Mouse (Mus musculus): ENCODE measurements around the gene Ablim1. TPM values are rescaled to one million over a fixed set of nuclear protein-coding genes. Genes with fewer than 3 reads are reported as not detected.
A peak's percentile ranks its signal among the peaks of the same experiment; 100 is the strongest.

Gene Ablim1
- 35.7 and 38.5 TPM in 2 replicates for polyA plus RNA-seq (2015; fragmentation: Nextera tagmentation; extraction: Ambion mirVana)

DNA sequence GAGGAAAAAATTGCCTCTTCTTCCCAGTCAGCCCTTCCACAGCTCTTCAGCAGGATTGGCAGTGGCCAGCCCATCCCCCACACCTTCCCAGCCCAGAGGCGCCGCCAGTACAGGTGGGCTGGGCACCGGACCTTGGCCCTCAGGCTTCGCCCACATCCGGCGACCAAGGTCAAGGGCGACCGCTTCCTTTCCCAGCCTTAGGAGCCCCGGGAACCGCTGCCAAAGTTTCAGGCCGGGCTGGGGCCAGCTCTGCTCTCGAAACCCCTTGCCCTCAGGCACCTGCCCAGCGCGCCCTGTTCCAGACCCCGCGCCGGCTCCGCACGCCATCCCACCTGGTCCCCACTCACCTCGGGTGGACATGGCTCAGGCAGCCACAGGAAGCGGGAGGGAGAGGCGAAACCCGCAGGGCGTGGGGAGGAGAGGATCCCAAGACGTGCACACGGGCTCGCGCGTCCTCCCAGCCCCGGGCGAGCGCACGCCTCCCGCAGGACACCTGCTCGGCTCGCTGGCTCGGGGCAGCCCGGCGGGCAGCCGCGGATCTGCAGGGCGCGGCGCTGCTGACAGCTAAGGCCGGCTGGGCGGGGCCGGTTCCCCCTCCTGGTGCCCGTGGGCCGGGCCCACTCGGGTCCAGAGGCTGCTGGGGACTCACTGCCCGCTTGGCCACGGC, at the start of gene Ablim1:
Ablim1 (minus strand) TSS at position 574 of the 667 bp plus-strand sequence.
- 2% methylated on average over 52 of the region's 52 CpGs for WGBS
- Histone ChIP-seq H3K4me1 (peaks cover 18% of the 10 kb centered on the region), H3K4me2 (peak within 1 kb of the TSS; percentile 89), H3K27me3 (replicated peaks) (peaks cover 33% of the 10 kb centered on the region), H3K9me3 (no peaks in the 10 kb centered on the region), H3K9ac (peak within 1 kb of the TSS; percentile 91), H3K36me3 (no peaks in the 10 kb centered on the region), H3K27ac (replicated peaks) (peak within 1 kb of the TSS; percentile 68), H3K4me3 (peak within 1 kb of the TSS; percentile 79)
- no peak for ATAC-seq (ENCODE audit: extremely low read depth, insufficient number of reproducible peaks, low FRiP score, low TSS enrichment)

DNA sequence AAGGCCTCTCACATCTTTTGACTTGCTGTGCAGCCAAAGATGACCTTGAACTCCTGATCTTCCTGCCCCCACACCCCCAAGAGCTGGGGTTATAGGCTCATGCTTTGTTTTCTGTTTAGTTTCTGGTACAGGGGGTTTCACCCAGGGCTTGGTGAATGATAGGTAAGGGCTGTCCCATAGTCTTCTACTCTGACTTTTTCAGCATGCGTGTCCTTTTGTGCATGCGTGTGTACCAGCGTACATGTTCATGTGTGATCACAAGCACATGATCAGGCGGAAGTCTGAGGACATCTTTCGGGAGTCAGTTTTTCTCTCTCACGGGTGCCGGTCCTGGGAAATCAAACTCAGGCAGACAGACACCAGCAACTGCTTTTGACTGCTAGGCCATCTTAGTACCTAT, 48.8 kb upstream of the Ablim1 start:
- Histone ChIP-seq H3K27ac (replicated peaks) (peak overlapping the region; percentile 29; the same call in 1 of the 2 replicates), H3K36me3 (peaks cover 7% of the 10 kb centered on the region), H3K9me3 (no peaks in the 10 kb centered on the region), H3K4me3 (peak overlapping the region; percentile 89; the same call in 1 of the 2 replicates), H3K4me1 (peaks cover 85% of the 10 kb centered on the region), H3K9ac (peak overlapping the region; percentile 72), H3K27me3 (replicated peaks) (no peaks in the 10 kb centered on the region), H3K4me2 (peak overlapping the region; percentile 83)
- ATAC-seq (ENCODE audit: extremely low read depth, insufficient number of reproducible peaks, low FRiP score, low TSS enrichment): no peak
- 90% methylated on average over 7 of the region's 7 CpGs for WGBS

DNA sequence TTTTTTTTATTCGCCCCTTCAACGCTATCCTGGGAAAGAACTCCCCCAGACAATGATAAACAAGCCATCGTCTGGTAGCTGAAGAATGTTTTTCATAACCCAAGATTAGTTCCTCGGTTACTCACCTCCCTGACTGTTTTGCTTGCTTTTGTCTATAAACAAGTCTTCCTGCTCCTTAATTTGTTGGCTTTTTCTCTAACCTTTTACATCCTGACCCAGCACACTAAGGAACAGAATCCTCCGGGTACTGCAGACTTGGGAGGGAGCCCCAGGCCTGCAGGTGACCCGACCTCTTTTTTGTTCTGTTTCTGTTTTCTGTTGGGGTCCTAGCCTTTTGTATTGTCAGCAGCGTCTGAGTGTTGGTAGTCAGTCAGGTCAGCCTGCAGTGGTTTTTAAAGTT, 48.4 kb upstream of the Ablim1 start:
- Histone ChIP-seq H3K27me3 (replicated peaks) (no peaks in the 10 kb centered on the region), H3K4me3 (peak overlapping the region; percentile 89), H3K36me3 (0 out of 2 replicates have a peak, but pooled peaks cover 4% of the 10 kb centered on the region), H3K27ac (replicated peaks) (peak overlapping the region; percentile 51), H3K4me2 (peak overlapping the region; percentile 83), H3K9me3 (no peaks in the 10 kb centered on the region), H3K4me1 (peaks cover 85% of the 10 kb centered on the region), H3K9ac (peak overlapping the region; percentile 72)
- WGBS: 28% methylated on average over 7 of the region's 7 CpGs
- ATAC-seq (ENCODE audit: extremely low read depth, insufficient number of reproducible peaks, low FRiP score, low TSS enrichment): no peak

DNA sequence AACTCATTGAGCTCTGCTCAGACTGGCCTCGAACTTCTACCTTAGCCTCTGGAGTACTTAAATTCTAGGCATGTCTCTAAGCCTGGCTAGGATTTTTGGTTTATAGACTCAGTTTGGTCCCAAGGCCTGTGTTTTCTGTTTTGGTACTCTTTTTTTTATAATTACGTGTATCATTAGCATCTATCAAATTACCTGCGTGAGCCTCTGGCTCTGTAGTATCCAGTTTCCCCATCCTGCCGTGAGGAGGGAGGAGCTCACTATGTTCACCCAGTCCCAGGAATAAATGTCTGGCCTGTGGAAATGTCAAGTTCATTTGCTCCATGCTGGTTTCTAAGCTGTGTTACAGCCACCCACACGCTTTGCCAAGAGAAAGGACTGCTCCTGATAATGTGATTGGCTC, 47.9 kb upstream of the Ablim1 start:
- H3K4me2 ChIP-seq: peak overlapping the region; percentile 83
- peak overlapping the region; percentile 51 for H3K27ac ChIP-seq (replicated peaks)
- H3K27me3 ChIP-seq (replicated peaks): no peaks in the 10 kb centered on the region
- peak overlapping the region; percentile 89 for H3K4me3 ChIP-seq
- H3K4me1 ChIP-seq: peaks cover 85% of the 10 kb centered on the region
- 0 out of 2 replicates have a peak, but pooled peaks cover 4% of the 10 kb centered on the region for H3K36me3 ChIP-seq
- H3K9me3 ChIP-seq: no peaks in the 10 kb centered on the region
- H3K9ac ChIP-seq: peak overlapping the region; percentile 72
- no peak for ATAC-seq (ENCODE audit: extremely low read depth, insufficient number of reproducible peaks, low FRiP score, low TSS enrichment)
- WGBS: 39% methylated on average over 5 of the region's 5 CpGs

DNA sequence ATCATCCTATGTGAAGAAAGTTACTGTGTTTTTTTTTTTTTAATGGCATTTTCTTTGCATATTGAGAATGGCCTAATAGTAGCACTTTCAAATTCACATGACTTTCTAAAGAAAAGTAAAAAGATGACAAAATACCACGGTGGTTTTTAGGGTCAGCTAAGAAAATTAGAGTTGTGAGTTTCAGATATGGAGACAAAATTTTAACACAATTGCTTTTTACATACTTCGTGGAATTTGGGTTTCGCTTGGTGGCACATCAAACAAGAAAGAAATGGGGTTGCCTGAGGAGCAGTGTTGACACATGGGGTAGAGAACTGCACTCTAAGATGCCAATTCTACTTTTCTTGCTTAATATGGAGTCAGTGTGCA, 47.2 kb upstream of the Ablim1 start:
- 18% methylated on average over 3 of the region's 3 CpGs for WGBS
- peaks cover 83% of the 10 kb centered on the region for H3K4me1 ChIP-seq
- 0 out of 2 replicates have a peak, but pooled peaks cover 3% of the 10 kb centered on the region for H3K36me3 ChIP-seq
- H3K4me2 ChIP-seq: peak overlapping the region; percentile 83
- H3K27me3 ChIP-seq (replicated peaks): no peaks in the 10 kb centered on the region
- H3K27ac ChIP-seq (replicated peaks): peak overlapping the region; percentile 97
- peak overlapping the region; percentile 89 for H3K4me3 ChIP-seq
- ATAC-seq (ENCODE audit: extremely low read depth, insufficient number of reproducible peaks, low FRiP score, low TSS enrichment): no peak
- H3K9ac ChIP-seq: peak overlapping the region; percentile 99
- no peaks in the 10 kb centered on the region for H3K9me3 ChIP-seq

DNA sequence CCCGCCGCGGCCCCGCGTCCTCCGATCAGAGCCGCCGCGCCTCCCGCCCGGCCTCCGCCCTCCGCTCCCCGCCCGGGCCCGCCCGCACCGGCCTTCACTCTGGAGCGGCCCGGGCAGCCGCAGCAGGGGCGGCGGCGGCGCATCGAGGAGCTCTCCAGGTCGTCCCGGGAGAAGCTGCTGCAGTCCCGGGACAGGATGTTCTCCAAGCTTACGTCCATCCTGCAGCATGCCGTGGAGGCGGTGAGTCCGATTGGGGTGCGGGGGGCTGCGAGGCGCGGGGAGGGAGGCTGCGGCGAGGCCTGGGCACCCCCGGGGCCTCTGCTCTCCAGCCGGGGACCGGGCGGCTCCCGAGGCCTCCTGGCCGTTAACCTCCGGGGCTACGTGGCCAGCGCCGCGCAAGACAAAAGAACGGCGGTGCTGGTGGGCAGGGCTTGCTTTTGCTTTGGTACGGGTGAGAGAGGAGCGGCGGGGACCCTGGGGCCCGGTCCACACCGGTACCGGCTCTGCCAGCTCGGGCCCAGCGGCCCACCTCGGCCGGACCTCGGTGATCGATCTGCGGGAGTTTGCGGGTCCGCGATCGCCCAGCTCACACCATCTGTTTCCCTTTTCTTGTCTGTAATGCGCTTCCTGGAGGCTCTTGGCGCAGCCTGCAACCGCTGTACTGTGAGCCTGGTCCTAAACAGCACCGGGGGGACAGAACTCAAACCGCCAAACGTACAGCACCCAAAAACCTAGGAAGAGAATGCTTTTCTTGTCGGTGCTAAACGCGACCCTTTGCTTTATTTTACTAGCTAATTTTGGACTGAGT, 46.6 kb upstream of the Ablim1 start:
- H3K9me3 ChIP-seq: no peaks in the 10 kb centered on the region
- peak overlapping the region; percentile 83 for H3K4me2 ChIP-seq
- H3K27me3 ChIP-seq (replicated peaks): no peaks in the 10 kb centered on the region
- no peaks in the 10 kb centered on the region for H3K36me3 ChIP-seq
- H3K4me3 ChIP-seq: peak overlapping the region; percentile 89
- peaks cover 80% of the 10 kb centered on the region for H3K4me1 ChIP-seq
- peak; percentile 15; the same call in 1 of the 2 replicates for ATAC-seq (ENCODE audit: extremely low read depth, insufficient number of reproducible peaks, low FRiP score, low TSS enrichment)
- peak overlapping the region; percentile 99 for H3K9ac ChIP-seq
- H3K27ac ChIP-seq (replicated peaks): peak overlapping the region; percentile 97
- WGBS: under 1% methylated on average over 64 of the region's 78 CpGs

DNA sequence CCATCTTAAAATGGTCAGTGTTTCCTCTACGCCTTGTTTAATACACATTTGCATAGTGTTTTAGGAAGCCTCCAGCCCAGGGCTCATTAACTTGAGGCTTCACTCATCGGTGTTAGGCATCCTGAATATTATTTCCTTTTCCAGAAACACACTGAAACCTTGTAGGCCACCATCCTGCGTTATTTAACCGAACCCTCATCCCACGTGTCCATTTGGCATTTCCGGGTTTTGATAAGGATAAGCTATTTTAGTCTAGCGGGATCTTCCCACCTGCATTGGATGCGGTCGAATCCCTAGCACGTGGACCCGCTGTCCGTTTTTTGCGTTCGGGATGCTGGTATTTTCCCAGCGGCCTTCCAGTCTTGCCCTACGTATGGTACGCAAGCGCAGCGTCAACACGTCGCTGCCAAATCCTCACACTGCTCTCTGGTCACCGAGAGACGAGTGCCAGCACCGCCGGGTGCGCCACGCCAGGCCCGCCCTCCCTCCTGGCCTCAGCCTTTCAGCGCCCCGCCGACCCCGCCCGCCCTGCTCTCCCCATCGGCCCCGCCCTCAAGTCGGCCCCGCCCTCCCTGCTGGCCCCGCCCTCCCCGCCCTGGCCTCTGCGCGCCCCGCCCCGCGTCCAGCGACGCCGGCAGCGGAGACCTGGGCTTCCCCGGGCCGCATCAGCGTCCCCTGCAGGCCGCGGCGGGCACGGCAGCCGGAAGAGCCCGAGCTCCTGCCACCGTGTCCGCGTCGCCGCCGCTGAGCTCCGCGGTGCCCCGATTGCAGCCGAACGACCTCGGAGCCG, 45.8 kb upstream of the Ablim1 start, which contains the start of gene Fam160b1:
Fam160b1 (plus strand) TSS at position 340 of the 790 bp plus-strand sequence.
- no peaks in the 10 kb centered on the region for H3K9me3 ChIP-seq
- H3K27ac ChIP-seq (replicated peaks): peak within 1 kb of the TSS; percentile 97
- under 1% methylated on average over 49 of the region's 70 CpGs for WGBS
- no peaks in the 10 kb centered on the region for H3K27me3 ChIP-seq (replicated peaks)
- H3K36me3 ChIP-seq: no peaks in the 10 kb centered on the region
- peak within 1 kb of the TSS; percentile 99 for H3K9ac ChIP-seq
- peak; percentile 86 for ATAC-seq (ENCODE audit: extremely low read depth, insufficient number of reproducible peaks, low FRiP score, low TSS enrichment)
- peaks cover 80% of the 10 kb centered on the region for H3K4me1 ChIP-seq
- H3K4me3 ChIP-seq: peak within 1 kb of the TSS; percentile 89
- peak within 1 kb of the TSS; percentile 83 for H3K4me2 ChIP-seq

DNA sequence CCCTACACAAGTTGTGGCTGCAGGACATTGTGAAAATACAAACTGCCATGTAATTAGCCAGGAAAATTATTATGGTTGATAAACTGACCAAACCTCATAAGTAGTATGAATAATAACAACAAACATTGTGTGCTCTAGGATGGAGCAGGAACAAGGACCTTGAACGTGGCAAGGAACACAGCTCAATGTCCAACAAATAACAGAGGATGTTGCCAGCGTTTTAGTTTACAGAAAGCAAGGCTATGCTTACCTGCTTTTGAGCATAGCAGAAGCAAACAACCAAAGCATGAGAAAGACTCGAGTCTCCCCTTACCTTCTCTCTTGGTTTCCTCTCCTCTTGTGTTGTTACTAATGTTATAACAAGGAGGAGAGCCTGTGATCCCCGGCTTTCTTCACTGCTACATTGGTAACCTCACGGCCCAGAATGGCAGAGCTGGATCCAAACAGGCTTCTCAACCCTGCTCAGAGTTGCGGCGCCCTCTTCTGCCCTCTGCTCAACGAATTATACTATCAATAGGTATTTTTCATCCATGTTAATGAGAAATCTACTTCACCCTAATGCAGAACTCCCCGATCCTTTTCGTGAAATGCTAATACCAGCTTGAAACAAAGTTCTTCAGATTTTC, 45.1 kb upstream of the Ablim1 start:
- H3K36me3 ChIP-seq: no peaks in the 10 kb centered on the region
- WGBS: 36% methylated on average over 10 of the region's 10 CpGs
- H3K27me3 ChIP-seq (replicated peaks): no peaks in the 10 kb centered on the region
- ATAC-seq (ENCODE audit: extremely low read depth, insufficient number of reproducible peaks, low FRiP score, low TSS enrichment): no peak
- H3K9me3 ChIP-seq: no peaks in the 10 kb centered on the region
- peak overlapping the region; percentile 89 for H3K4me3 ChIP-seq
- peak overlapping the region; percentile 81 for H3K27ac ChIP-seq (replicated peaks)
- H3K4me1 ChIP-seq: peaks cover 79% of the 10 kb centered on the region
- H3K9ac ChIP-seq: peak overlapping the region; percentile 75
- peak overlapping the region; percentile 83 for H3K4me2 ChIP-seq

DNA sequence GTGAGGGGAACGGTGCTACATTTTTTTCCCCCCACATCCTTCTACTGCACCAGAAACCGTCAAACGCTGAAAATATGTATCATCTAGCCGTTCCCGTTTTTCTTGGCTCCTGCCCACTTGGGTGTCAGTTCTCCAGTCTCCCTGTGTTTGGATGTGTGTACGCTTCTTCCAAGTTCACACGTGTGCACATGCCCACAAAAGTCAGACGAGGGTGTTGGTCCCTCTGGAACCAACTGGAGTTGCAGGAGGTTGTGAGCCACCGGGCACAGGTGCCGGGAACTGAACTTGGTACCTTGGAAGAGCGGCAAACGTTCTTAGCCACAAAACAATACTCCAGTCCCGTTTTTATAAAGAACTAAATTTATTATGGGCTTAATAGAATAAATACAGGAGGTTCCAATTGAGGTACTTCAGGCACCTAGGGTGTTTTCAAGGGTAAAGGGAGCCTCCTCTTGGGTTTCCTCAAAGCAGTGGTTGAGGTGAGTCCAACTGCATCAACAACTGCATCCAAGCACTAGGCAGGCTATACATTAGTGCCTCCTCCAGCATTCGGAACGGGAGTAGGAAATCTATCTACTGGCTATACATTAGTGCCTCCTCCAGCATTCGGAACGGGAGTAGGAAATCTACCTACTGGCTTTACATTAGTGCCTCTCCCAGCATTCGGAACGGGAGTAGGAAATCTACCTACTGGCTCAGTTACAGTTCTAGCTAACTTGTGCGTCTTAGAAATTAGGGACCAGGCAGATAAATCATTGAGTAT, 44.3 kb upstream of the Ablim1 start:
- 84% methylated on average over 20 of the region's 20 CpGs for WGBS
- Histone ChIP-seq H3K27ac (replicated peaks) (peak overlapping the region; percentile 53; the same call in 1 of the 2 replicates), H3K4me1 (peaks cover 71% of the 10 kb centered on the region), H3K36me3 (no peaks in the 10 kb centered on the region), H3K9ac (peak overlapping the region; percentile 53), H3K27me3 (replicated peaks) (no peaks in the 10 kb centered on the region), H3K4me3 (peak overlapping the region; percentile 89), H3K4me2 (peak overlapping the region; percentile 83), H3K9me3 (no peaks in the 10 kb centered on the region)
- no peak for ATAC-seq (ENCODE audit: extremely low read depth, insufficient number of reproducible peaks, low FRiP score, low TSS enrichment)

DNA sequence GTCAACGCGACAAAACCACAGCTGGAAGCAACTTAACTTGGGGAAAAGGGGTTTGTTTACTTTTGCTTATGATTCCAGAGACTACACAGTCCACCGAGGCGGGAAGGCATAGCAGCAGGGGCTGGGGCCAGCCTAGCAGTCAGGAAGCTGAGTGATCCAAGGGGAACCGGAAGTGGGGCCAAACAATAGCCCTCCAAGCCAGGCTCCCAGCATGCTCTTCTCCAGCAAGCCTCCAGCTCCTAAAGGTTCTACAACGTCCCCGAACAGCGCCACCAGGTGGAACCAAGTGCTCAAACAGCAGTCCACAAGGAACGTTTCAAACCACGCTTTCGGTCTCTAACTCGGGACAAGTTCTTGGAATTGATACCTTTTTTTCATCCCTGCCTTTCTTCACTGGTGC, 43.6 kb upstream of the Ablim1 start:
- Histone ChIP-seq H3K9ac (peak overlapping the region; percentile 53), H3K4me2 (peak overlapping the region; percentile 83), H3K27ac (replicated peaks) (peak overlapping the region; percentile 53), H3K9me3 (no peaks in the 10 kb centered on the region), H3K27me3 (replicated peaks) (no peaks in the 10 kb centered on the region), H3K4me3 (peak overlapping the region; percentile 10; the same call in 1 of the 2 replicates), H3K4me1 (peaks cover 64% of the 10 kb centered on the region), H3K36me3 (no peaks in the 10 kb centered on the region)
- 68% methylated on average over 12 of the region's 12 CpGs for WGBS
- no peak for ATAC-seq (ENCODE audit: extremely low read depth, insufficient number of reproducible peaks, low FRiP score, low TSS enrichment)

Measured in heart, embryonic 13.5 days (tissue).